Mouse (Mus musculus) cerebellum, adult 2 months (tissue): Measurements from ENCODE around the gene Ube3c. TPM values are rescaled to one million over a fixed set of nuclear protein-coding genes. Genes with fewer than 3 reads are reported as not detected.

Experiments
- DNase-seq, 2 experiments: peaks; one replicate each; pipeline ENCODE4 v3.0.0; 2021
- H3K27ac ChIP-seq: fragments of 200-500 bp; 2 replicates; pipeline ENCODE4 v1.5.1; 2012; ENCODE audit warnings: low read length, control low read depth, inconsistent platforms; ENCODE audit not compliant: insufficient read depth
- H3K27me3 ChIP-seq: fragments of 200-500 bp; 2 replicates; pipeline ENCODE4 v1.6.1; 2012; ENCODE audit warnings: inconsistent platforms, mild to moderate bottlenecking, low read length, moderate library complexity; ENCODE audit not compliant: control insufficient read depth, insufficient read depth
- H3K4me1 ChIP-seq: fragments of 200-500 bp; 2 replicates; pipeline ENCODE4 v1.6.1; 2011; ENCODE audit warnings: low read length; ENCODE audit not compliant: control insufficient read depth, insufficient read depth
- H3K4me3 ChIP-seq: fragments of 200-500 bp; replicated peaks from 2 replicates; pipeline ENCODE3; 2011; ENCODE audit warnings: mild to moderate bottlenecking, low read depth, low read length, control low read depth; ENCODE audit not compliant: insufficient read depth
- CTCF ChIP-seq: fragments of 200-500 bp; IDR thresholded peaks from 2 replicates; pipeline ENCODE4 v1.5.1; 2011; ENCODE audit warnings: low read depth, mild to moderate bottlenecking, control low read depth, low read length, moderate library complexity, borderline replicate concordance; ENCODE audit not compliant: insufficient read depth
- POLR2A ChIP-seq: fragments of 200-500 bp; IDR thresholded peaks from 2 replicates; pipeline ENCODE4 v1.6.1; 2011; ENCODE audit warnings: low read length, control low read depth, borderline replicate concordance; ENCODE audit not compliant: insufficient read depth
- WGBS: fragments of 180-500 bp; shearing (Covaris S2); methylation state at CpG from one replicate; pipeline ENCODE4 v1.1.7; 2018; 5-methylcytosine and 5-hydroxymethylcytosine counted together
- polyA plus RNA-seq: library from polyadenylated mRNA; depleted of rRNA; stranded (reverse); fragments of >200 nt; gene quantifications from 2 replicates; pipeline ENCODE4 v1.2.3, GENCODE M21; 2012; rRNA removed

Gene Ube3c
- polyA plus RNA-seq, 1 experiment, result 40.0 TPM

DNA sequence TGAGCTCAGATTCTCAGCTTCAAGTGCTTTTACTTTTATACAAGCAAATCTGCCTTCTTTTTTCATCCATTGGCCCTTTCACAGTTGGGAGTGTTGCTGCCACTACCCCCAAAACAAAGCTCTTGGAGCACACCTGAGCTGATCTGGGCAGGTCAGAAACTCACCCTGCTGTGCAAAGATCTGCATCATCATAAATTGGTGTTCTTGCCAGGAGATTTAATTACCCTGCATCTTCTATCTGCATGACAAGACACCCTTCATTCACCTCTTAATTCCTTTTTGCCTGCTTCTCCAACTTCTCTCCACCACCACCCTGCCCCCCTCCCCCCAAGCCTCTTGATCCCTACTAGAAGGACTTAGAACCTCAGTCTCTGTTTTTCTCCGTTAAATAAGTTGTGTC is 152.1 kb downstream of the Ube3c start:
- Histone ChIP-seq H3K27me3 (no peaks in the 10 kb centered on the region), H3K4me1 (no peaks in the 10 kb centered on the region), H3K27ac (no peak overlapping the region), H3K4me3 (no peak overlapping the region)
- DNase-seq, result no peak
- TF ChIP-seq CTCF (no peak), POLR2A (no peak)
- 21% methylated on average over 1 of the region's 1 CpGs for WGBS

DNA sequence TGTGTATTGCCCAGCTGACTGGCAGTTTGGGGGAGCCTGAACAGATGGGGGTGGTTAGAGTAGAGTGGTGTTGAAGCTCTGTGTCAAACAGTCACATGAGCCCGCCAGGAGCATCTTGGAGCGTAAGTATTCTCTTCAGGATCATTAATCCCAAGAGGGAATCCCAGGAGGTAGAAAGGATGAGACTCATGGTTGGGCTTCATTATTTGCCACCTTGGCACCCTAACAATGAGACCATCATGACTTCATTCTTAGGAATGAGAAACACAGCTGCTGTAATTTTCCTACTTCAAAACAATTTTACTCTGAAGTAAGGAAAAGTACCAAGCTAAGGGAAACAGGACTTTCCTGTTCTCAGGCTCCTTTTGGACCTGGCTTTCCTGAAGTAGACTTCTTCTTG is 156.3 kb downstream of the Ube3c start:
- Histone ChIP-seq H3K4me3 (no peak overlapping the region), H3K27ac (no peak overlapping the region), H3K27me3 (no peaks in the 10 kb centered on the region), H3K4me1 (no peaks in the 10 kb centered on the region)
- 71% methylated on average over 2 of the region's 2 CpGs for WGBS
- DNase-seq, result no peak
- TF ChIP-seq CTCF (no peak), POLR2A (no peak)

Other genes with a start within 250 kb of the Ube3c start
- 14.0 and 14.1 TPM in 2 replicates for gene Lmbr1, start 190.9 kb upstream of the Ube3c start, polyA plus RNA-seq
- 19.2 and 20.2 TPM in 2 replicates for gene Nom1, start 134.6 kb upstream of the Ube3c start, polyA plus RNA-seq
- not detected in 2 replicates for gene Mnx1, start 90.8 kb upstream of the Ube3c start, polyA plus RNA-seq
- 161 and 163 TPM in 2 replicates for gene Dnajb6, start 166.4 kb downstream of the Ube3c start, polyA plus RNA-seq
- 0.84 TPM in 1 of 2 replicates, not detected in the other for gene Gm5129, start 166.7 kb downstream of the Ube3c start, polyA plus RNA-seq